Comparison of ENCODE assay signal across 13 mouse cellular contexts in genomic region chr11:4620501-4621108, GRCm38 (mm10). TPM values are rescaled to one million over a fixed set of nuclear protein-coding genes. Genes with fewer than 3 reads are reported as not detected.
DNase-seq lines count a peak whose midpoint lies in the region; ATAC-seq and TF ChIP-seq lines count a peak whose summit lies in the region.
"Had no signal": no experiment of that assay in that cellular context is flagged by ENCODE, and none has a peak within 500 bp of the region (broad histone marks: within the 10 kb centered on the region; RNA-seq: fewer than 3 reads in every experiment).

No protein-coding gene starts in this region.

- WGBS in kidney, adult 2 months = 66% methylated on average over 13 of the region's 13 CpGs
- 61% methylated on average over 13 of the region's 13 CpGs for WGBS in midbrain, embryonic 13.5 days
- 62% methylated on average over 13 of the region's 13 CpGs for WGBS in forebrain, embryonic 11.5 days
- 58% methylated on average over 13 of the region's 13 CpGs for WGBS in embryonic facial prominence, embryonic 10.5 days

- H3K36me3 ChIP-seq in kidney, adult 2 months (ENCODE audit: control insufficient read depth, insufficient read depth, low read length) = no peaks in the 10 kb centered on the region
- no peaks in the 10 kb centered on the region for H3K36me3 ChIP-seq in midbrain, embryonic 13.5 days
- H3K36me3 ChIP-seq in forebrain, embryonic 11.5 days (ENCODE audit: control insufficient read depth, insufficient read depth, low read length) = no peaks in the 10 kb centered on the region
- H3K36me3 ChIP-seq in embryonic facial prominence, embryonic 10.5 days (replicated peaks) = no peaks in the 10 kb centered on the region
- H3K36me3 ChIP-seq: limb, embryonic 12.5 days had no signal

- no peak overlapping the region for H3K9ac ChIP-seq in midbrain, embryonic 13.5 days (replicated peaks)
- no peak overlapping the region for H3K9ac ChIP-seq in forebrain, embryonic 11.5 days (ENCODE audit: low read length)
- H3K9ac ChIP-seq: limb, embryonic 12.5 days had no signal

- H3K4me1 ChIP-seq in kidney, adult 2 months (ENCODE audit: control insufficient read depth, insufficient read depth, low read length) = no peaks in the 10 kb centered on the region
- H3K4me1 ChIP-seq in midbrain, embryonic 13.5 days (replicated peaks) = no peaks in the 10 kb centered on the region
- H3K4me1 ChIP-seq in forebrain, embryonic 11.5 days (replicated peaks; ENCODE audit: control insufficient read depth, insufficient read depth, low read length) = no peaks in the 10 kb centered on the region
- H3K4me1 ChIP-seq in embryonic facial prominence, embryonic 10.5 days = peaks cover 3% of the 10 kb centered on the region; the same call in 1 of the 2 replicates
- H3K4me1 ChIP-seq: limb, embryonic 12.5 days had no signal

- peak; percentile 29 for DNase-seq in kidney, adult 2 months
- no peak for DNase-seq in kidney, adult 8-10 months
- DNase-seq in cerebellum, postnatal 14 days = peak; percentile 21 to 23
- peak; percentile 98 for DNase-seq in heart, adult 11 months
- peak; percentile 42 for DNase-seq in heart, postnatal 25 days (ENCODE audit: low spot score)
- DNase-seq in forebrain, embryonic 11.5 days (ENCODE audit: low spot score) = no peak
- DNase-seq in embryonic facial prominence, embryonic 10.5 days (ENCODE audit: low spot score) = no peak
- DNase-seq: kidney, postnatal 10 days; thymus, postnatal 14 days had no signal

- H3K27ac ChIP-seq in kidney, adult 2 months (ENCODE audit: insufficient read depth, low read depth, low read length) = no peak overlapping the region
- no peak overlapping the region for H3K27ac ChIP-seq in midbrain, embryonic 13.5 days
- H3K27ac ChIP-seq in forebrain, embryonic 11.5 days (ENCODE audit: low read depth, low read length) = no peak overlapping the region
- no peak overlapping the region for H3K27ac ChIP-seq in embryonic facial prominence, embryonic 10.5 days (replicated peaks)
- H3K27ac ChIP-seq: limb, embryonic 12.5 days had no signal

- no peaks in the 10 kb centered on the region for H3K27me3 ChIP-seq in kidney, adult 2 months (replicated peaks; ENCODE audit: control insufficient read depth, insufficient read depth, low read length)
- no peaks in the 10 kb centered on the region for H3K27me3 ChIP-seq in midbrain, embryonic 13.5 days
- no peaks in the 10 kb centered on the region for H3K27me3 ChIP-seq in forebrain, embryonic 11.5 days (ENCODE audit: control insufficient read depth, insufficient read depth, low read length)
- no peaks in the 10 kb centered on the region for H3K27me3 ChIP-seq in embryonic facial prominence, embryonic 10.5 days (replicated peaks; ENCODE audit: low read depth, poor library complexity, severe bottlenecking)
- H3K27me3 ChIP-seq: limb, embryonic 12.5 days had no signal

- no peak for TF ChIP-seq CTCF in kidney, adult 2 months (conservative IDR thresholded peaks at IDR 0.05; ENCODE audit: insufficient read depth, insufficient read length, low read depth, low read length)

- TF ChIP-seq POLR2A in kidney, adult 2 months (IDR thresholded peaks at IDR 0.05; ENCODE audit: low read depth, low read length) = no peak

- intact Hi-C loops in heart, postnatal 25 days (cut with DNase I) = no loop called here

- no peaks in the 10 kb centered on the region for H3K9me3 ChIP-seq in midbrain, embryonic 13.5 days
- H3K9me3 ChIP-seq in forebrain, embryonic 11.5 days (ENCODE audit: control insufficient read depth, low read length) = no peaks in the 10 kb centered on the region
- no peaks in the 10 kb centered on the region for H3K9me3 ChIP-seq in embryonic facial prominence, embryonic 10.5 days
- H3K9me3 ChIP-seq: limb, embryonic 12.5 days had no signal

- no peak overlapping the region for H3K4me3 ChIP-seq in kidney, adult 2 months (ENCODE audit: insufficient read depth, low read depth, low read length)
- H3K4me3 ChIP-seq in midbrain, embryonic 13.5 days (replicated peaks) = no peak overlapping the region
- no peak overlapping the region for H3K4me3 ChIP-seq in forebrain, embryonic 11.5 days (ENCODE audit: low read depth, low read length)
- H3K4me3 ChIP-seq in embryonic facial prominence, embryonic 10.5 days = no peak overlapping the region
- H3K4me3 ChIP-seq: limb, embryonic 12.5 days had no signal

- H3K4me2 ChIP-seq in midbrain, embryonic 13.5 days (replicated peaks) = no peak overlapping the region
- H3K4me2 ChIP-seq in forebrain, embryonic 11.5 days (ENCODE audit: low read depth, low read length, severe bottlenecking) = no peak overlapping the region
- H3K4me2 ChIP-seq: limb, embryonic 12.5 days had no signal

- ATAC-seq in midbrain, embryonic 13.5 days = no peak
- ATAC-seq in forebrain, embryonic 11.5 days (replicated peaks; ENCODE audit: low FRiP score) = no peak

RNA-seq across cellular contexts. Expression of gene Gm11032, which starts 0.7 kb away (rescaled TPM):
- not detected in 2 replicates for polyA plus RNA-seq in kidney, adult 2 months (2012; rRNA removed)
- total RNA-seq in heart, postnatal 25 days (2021) = not detected
- polyA plus RNA-seq in midbrain, embryonic 13.5 days (2015; fragmentation: Nextera tagmentation; extraction: Ambion mirVana) = not detected in 2 replicates
- polyA plus RNA-seq in forebrain, embryonic 11.5 days (2014; fragmentation: Nextera tagmentation; extraction: Ambion mirVana) = not detected in 2 replicates
- not detected in 2 replicates for polyA plus RNA-seq in embryonic facial prominence, embryonic 10.5 days (2016; fragmentation: Nextera tagmentation; extraction: Ambion mirVana)
- total RNA-seq: granulocyte monocyte progenitor cell, adult 5-6 weeks had no signal
- polyA plus RNA-seq: limb, embryonic 12.5 days; neural tube, embryonic 11.5 days had no signal

RNA-seq across cellular contexts. Expression of gene Ascc2, which starts 16.9 kb away (rescaled TPM):
- polyA plus RNA-seq in kidney, adult 2 months (2012; rRNA removed) = 17.7 and 18.0 TPM in 2 replicates
- total RNA-seq in heart, postnatal 25 days (2021) = 10 to 100 TPM; 13.6 to 15.2 TPM
- 23.1 and 23.8 TPM in 2 replicates for polyA plus RNA-seq in midbrain, embryonic 13.5 days (2015; fragmentation: Nextera tagmentation; extraction: Ambion mirVana)
- 36.7 and 39.2 TPM in 2 replicates for polyA plus RNA-seq in forebrain, embryonic 11.5 days (2014; fragmentation: Nextera tagmentation; extraction: Ambion mirVana)
- 42.2 and 43.0 TPM in 2 replicates for polyA plus RNA-seq in embryonic facial prominence, embryonic 10.5 days (2016; fragmentation: Nextera tagmentation; extraction: Ambion mirVana)

RNA-seq across cellular contexts. Expression of gene Mtmr3, which starts 25.9 kb away (rescaled TPM):
- 30.4 and 31.8 TPM in 2 replicates for polyA plus RNA-seq in kidney, adult 2 months (2012; rRNA removed)
- total RNA-seq in heart, postnatal 25 days (2021) = 10 to 100 TPM; 49.6 to 50.6 TPM
- 38.8 and 43.4 TPM in 2 replicates for polyA plus RNA-seq in midbrain, embryonic 13.5 days (2015; fragmentation: Nextera tagmentation; extraction: Ambion mirVana)
- polyA plus RNA-seq in forebrain, embryonic 11.5 days (2014; fragmentation: Nextera tagmentation; extraction: Ambion mirVana) = 40.4 and 43.1 TPM in 2 replicates
- polyA plus RNA-seq in embryonic facial prominence, embryonic 10.5 days (2016; fragmentation: Nextera tagmentation; extraction: Ambion mirVana) = 28.2 and 29.2 TPM in 2 replicates

Comparison
In these comparisons a context has a peak if more than half of its experiments do, and no peak if none do; other contexts are left out.
1. DNase-seq: peak in kidney, adult 2 months (single experiment), cerebellum, postnatal 14 days (2 of 2), heart, adult 11 months (single experiment) and heart, postnatal 25 days (single experiment); none in kidney, adult 8-10 months (0 of 2), forebrain, embryonic 11.5 days (single experiment) and embryonic facial prominence, embryonic 10.5 days (single experiment).